Mouse (Mus musculus): Measurements from ENCODE around the gene Pitpnm1.

- TF ChIP-seq CTCF (IDR thresholded peaks at IDR 0.05; ENCODE audit: extremely low read depth, insufficient read depth, insufficient read length, insufficient replicate concordance), result no peak
- no peak for TF ChIP-seq POLR2A (IDR thresholded peaks at IDR 0.05; ENCODE audit: low read depth, low read length)
These were observed 6.9 kb downstream of the Pitpnm1 start for GRCm38 (mm10) chr19:4106654-4107053.
